Mouse (Mus musculus) adrenal gland, adult 18-20 months (tissue): ENCODE data around the gene Col12a1. TPM values are rescaled to one million over a fixed set of nuclear protein-coding genes. Genes with fewer than 3 reads are reported as not detected.

Source experiments
- DNase-seq, 2 experiments: peaks; one replicate each; pipeline ENCODE4 v3.0.0; 2021 to 2022; ENCODE audit warnings: low spot score in 2 of 2
- long read RNA-seq, 2 experiments: library from polyadenylated mRNA; stranded (forward); transcript quantifications; one replicate each; pipeline ENCODE4 v2.0.0; 2021
- total RNA-seq, 2 experiments: library from RNA; stranded (reverse); gene quantifications; 1 replicate in 1 of 2; 2 replicates in 1 of 2; pipeline ENCODE4 v1.2.3; 2021

The Col12a1 gene
- total RNA-seq: 10 to 100 TPM; 10.9 to 11.0 TPM
- long read RNA-seq, experiment 1, partial matches to known transcripts: 1 of 1 reads
- long read RNA-seq, experiment 1, other reads (novel, unspliced or antisense): 0 of 1 reads
- long read RNA-seq, experiment 2, partial matches to known transcripts: 5 of 5 reads
- long read RNA-seq, experiment 2, other reads (novel, unspliced or antisense): 0 of 5 reads

- DNase-seq: peak; percentile 32 to 42
Measured at GRCm38 (mm10) chr9:79718481-79719370, at the start of gene Col12a1. TSS of gene Col12a1 (minus strand) at chr9:79718831.

GRCm38 (mm10) chr9:79766991-79767545, 48.4 kb upstream of the Col12a1 start:
- DNase-seq: no peak

DNA sequence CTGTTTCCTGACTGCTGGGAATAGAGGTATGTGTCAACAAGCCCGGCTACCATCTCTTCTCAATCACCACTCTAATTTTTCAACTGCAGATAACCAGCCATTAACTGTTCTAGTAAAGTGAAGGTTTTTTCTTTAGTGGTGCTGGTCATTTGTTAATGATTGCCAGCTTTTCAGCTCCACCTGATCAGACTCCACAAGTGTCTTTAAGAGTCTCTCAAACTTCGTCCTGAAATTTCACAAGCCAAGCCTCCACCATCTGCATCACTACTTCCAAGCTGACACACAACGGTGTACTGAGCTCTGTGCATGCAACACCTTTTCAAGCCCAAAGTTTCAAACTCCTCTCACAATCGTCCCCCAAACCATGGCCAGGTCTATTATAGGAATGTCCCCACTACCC, 46.7 kb upstream of the Col12a1 start:
- DNase-seq: no peak

- no peak for DNase-seq
Measured at GRCm38 (mm10) chr9:79762519-79762918, 43.9 kb upstream of the Col12a1 start.

DNA sequence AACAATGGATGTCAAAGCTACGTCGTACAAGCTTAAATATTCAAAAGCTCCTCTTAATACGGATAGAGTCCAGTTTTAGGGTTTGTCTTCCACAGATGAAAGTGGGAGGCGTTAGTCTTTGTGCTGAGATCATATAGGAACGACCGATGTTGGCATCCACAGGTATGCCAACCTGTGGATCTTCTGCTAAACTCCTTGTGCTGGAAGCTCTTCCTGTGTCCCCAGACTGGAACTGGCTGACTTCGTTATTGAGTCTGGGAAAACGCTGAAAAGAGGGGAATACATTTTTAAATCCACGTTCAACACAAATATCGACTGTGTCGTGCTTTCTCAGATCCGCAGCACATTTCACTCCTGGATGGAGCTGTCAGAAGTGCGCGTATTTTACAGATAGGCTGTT, 41.4 kb upstream of the Col12a1 start:
- no peak for DNase-seq

GRCm38 (mm10) chr9:79759385-79760005, 40.9 kb upstream of the Col12a1 start, which contains the start of gene Cox7a2:
TSS of gene Cox7a2 (minus strand) at chr9:79759878.
- DNase-seq: peak; percentile 87 to 92

DNA sequence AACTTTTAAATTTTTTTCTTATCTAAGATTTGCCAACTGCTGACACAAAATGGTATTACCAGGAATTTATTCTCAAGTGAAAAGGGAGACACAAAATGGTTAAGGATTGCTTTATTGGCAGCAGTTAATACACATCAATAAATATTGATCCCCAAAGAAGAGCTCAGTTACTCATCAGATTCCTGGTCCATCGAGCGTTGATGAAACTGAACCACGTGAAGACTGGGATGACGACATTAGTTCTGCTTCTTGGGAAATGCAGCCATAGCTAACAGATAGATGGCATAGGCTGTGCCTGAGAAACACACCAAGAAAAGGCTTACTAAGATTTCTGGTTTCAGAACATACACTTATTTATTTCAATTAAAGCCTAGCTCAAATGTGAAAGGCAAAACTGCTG, 36.7 kb upstream of the Col12a1 start:
- no peak for DNase-seq

- DNase-seq: no peak
Measured at GRCm38 (mm10) chr9:79751846-79752245, 33.2 kb upstream of the Col12a1 start.

GRCm38 (mm10) chr9:79750709-79751108, 32.1 kb upstream of the Col12a1 start:
- no peak for DNase-seq

- no peak for DNase-seq
Measured at GRCm38 (mm10) chr9:79745036-79745435, 26.4 kb upstream of the Col12a1 start.

DNA sequence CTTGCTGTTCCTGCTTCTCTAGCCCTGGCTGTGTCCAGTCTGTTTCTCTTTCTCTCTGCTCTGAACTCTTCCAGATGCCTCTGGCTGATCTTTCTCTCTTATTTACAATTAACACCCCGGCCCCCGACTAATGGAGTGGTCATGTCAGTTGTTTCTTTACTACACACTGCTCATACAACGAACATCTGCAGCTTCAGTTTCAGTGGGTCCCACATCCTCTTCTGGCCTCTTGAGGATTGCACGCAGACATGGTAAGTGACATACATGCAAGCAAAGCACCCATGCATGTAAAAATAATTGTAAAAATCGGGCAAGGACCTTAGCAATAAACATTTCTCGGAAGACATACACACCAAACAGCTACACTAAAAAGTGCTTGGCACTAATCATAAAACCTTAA, 17.0 kb upstream of the Col12a1 start:
- no peak for DNase-seq

- no peak for DNase-seq
Measured at GRCm38 (mm10) chr9:79730301-79730700, 11.7 kb upstream of the Col12a1 start.

DNA sequence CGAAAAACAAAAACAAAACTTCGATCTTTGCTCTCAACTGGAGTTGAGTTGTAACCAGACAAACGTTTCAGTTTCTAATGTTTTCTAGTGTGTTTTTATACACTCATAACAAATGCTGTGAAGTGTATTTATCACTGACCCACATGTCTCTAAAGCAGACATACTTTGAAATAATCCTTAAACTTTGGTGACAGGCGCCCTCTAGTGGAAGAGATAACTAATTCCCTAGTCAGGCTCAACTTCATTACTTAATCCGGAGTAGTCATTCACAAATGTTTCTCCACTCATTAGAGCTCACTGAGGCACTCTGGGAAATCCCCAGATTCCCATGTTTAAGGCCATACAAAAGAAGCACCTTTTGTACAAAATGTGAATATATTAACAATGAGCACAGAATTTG, 4.5 kb upstream of the Col12a1 start:
- no peak for DNase-seq

- DNase-seq: peak; percentile 35 to 43
Measured at GRCm38 (mm10) chr9:79721056-79721455, 2.4 kb upstream of the Col12a1 start.

DNA sequence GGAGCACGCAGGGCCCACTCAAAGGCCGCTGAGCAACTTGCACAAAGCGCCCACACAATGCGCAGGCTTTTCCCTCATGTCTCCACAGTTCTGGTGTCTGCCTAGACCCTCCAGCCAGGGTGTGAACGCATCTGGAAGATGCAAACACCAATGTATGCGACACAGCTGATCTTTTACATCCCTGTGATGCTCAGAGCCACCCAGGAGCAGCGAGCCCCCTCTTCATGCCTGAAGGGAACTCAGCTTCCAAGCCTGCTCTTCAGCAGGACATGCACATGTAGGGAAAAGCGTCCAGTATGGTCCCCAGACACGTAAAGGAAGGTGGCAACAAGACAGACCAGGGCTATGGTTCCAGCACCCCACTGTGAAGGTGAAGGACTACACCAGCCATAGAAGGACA, 1.5 kb upstream of the Col12a1 start:
- no peak for DNase-seq

DNA sequence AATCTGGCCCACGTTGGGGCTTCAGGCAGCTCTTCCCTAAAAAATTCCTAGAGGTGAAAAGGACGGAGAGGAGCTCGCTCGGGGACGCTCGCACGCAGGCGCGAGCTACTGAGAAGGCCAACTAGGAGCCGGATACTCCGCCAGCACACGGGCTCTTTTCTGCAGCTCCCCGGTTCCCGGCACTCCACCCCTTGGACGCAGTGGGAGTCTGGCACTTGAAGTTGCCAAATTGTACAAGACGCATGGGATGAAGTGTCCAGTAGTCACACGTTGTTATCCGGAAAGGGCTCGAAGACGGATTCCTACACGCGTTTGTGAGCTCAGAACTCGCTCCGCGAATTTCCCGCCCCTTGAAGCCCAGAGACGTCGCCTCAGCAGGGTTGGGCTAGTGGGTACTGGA, 820 bp upstream of the Col12a1 start:
- DNase-seq: peak in 1 of 2 experiments; percentile 22

DNA sequence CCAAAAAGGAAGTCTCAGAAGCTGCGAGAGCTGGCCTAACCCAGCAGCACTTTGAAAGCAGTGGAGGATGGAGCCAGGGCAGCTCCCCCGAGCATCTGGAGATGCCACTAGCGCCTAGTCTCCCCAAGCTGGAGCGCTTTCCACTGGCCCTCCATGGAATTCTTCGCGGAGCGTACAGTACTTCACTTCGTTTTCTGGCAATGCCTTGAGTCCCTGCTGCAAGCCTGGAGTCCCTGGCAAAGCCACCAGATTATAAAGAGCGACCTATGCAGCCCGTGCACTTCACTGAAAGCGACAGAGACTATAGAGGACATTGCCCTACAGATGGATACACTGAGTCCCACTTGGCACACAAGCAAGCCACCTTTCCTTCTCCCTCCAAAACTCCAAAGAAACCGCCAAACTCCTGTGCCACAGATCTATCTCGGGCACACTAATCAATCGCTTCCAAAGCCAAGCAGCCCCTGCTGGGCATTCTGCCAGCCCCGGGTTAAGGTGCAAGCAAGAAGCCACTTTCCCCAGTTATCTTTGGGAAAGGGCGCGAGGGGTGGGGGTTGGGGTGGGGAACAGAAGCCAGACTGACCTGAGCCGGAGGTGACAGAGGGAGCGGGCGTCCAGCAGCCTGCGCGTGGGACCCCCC, 675 bp downstream of the Col12a1 start:
- DNase-seq: peak in 1 of 2 experiments; percentile 22

DNA sequence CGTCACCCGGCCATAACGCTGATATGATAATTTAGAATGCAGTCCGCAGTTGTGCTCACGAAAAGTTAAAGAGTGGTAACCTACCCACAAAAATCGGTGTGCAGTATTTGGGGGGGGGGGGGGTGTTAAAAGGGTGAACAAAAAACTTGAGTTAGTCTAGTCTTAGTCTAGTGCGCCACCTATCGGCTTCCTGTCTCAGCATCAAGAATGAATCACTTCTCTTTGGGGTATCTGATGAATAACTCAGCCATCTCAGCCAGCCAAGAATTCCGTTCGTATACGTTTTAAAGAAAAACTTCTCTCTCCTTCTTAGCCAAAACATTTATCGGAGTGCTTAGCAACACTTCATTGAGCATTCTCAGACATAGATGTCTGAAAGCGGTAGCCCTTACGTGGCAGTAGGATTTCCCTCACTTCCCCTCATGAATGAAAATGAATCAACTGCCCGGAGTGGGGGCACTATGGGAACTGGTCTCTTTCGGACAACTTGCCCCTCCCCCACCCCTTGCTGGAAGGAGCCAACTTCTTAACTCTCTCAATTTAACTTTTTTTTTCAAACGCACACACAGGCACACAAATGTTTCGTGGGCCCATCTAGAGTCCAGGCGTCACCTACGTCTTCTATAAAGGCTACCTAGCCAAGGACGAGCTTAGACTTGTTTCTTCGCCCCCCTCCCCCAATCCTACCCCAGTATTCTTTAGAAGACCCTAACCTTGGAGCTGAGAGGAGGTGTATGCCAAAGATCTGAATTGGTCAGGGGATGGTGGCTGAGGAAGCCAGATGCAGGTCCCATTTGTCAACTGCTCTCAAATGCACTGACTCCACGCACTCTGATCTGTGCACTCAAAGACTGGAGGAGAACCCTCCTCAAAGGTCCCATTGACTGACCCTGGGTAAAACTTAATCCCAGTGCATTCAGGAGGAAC, 1.5 kb downstream of the Col12a1 start:
- peak; percentile 59 to 68 for DNase-seq

DNA sequence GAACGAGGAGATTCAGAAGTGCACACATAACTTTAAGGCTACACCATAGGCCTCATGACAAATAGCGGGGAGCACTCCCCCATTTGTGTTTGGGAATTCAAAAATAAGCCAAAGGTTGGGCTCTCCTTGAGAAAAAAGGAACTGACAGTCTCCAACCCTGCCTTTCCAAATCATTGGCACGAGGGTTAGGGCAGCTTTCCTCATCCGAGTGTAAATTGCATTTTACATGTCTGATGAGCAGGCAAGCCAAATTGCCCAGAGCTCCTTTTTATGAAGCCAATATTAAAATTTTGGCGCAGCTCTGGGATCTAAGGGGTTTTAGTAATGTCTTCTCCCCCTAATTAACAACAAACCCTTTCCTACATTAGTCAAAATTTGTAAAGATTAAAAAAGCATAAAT, 2.1 kb downstream of the Col12a1 start:
- no peak for DNase-seq

DNA sequence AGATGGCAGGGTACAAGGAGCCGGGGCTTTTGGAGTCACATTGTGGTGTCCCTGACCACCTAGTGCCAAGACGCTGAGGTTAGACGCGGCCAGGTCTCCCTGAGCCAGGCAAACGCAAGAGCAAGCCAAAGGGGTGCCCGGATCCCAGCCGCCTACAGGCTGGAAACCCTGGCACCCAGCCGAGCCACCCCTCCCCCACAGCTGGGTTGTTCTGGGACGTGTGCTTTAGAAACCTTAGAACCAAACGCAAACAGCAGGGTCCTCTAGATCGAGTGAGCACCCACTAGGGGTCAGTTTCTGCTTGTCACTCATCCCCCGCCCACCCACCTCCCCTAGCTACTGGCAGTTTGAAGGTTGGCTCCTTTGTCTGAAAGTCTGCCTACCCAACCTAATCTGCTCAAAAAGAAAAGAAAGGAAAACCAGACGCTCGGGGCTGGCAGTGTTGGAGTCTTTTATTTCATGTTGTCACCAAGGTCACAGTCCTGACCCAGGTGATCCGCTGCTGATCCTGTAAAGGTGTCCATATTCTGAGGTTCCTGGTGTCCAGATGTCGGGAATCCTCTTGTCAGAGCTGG, 4.1 kb downstream of the Col12a1 start:
- peak; percentile 51 to 68 for DNase-seq
